Mouse (Mus musculus): ENCODE measurements around the gene Alox5ap. TPM values are rescaled to one million over a fixed set of nuclear protein-coding genes. Genes with fewer than 3 reads are reported as not detected.

Alox5ap gene
- polyA plus RNA-seq, 1 experiment from 2014 or later = 10.6 TPM

DNA sequence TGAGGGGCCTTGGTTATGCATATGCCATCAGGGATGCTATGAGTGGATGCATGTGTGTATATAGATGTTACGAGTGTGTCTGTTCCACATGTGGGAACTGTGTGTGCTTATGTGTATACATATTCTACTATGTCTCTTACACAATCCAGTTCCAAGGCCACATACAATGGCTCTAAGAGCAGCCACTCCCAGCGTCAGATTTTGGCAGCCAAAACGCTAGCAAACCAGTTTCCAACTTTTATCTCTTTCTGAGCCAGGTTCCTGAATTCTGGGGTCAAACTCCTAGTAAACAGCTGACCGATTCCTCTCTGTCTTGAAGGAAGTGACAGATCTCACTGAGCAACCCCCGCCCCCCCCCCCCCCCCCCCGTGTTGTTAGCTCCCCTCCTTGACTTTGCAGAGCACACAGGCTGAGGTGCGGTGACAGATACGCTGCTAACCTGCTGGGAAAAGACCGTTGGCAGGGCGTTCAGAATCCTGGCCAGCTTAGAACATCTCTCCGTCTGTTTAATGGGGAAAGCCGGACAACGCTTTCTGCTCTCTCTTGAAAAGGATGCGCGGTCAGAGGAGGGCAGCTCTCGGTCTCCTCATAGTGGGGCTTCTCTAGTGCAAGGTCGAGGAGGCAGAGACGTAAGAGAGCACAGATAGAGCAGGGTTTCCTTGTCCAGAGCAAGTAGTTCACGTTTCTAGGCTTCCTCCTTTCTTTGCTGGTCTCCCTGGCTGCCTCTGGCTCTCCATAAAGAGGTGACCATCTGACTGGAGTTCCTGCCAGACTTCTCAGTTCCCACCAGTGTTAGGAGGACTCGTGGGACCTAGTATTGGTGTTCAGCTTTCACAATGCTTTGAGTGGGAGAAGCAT, 17.3 kb upstream of the Alox5ap start:
- no peak for DNase-seq (ENCODE audit: low spot score)
- no peak for ATAC-seq (ENCODE audit: insufficient number of reproducible peaks, low FRiP score, low TSS enrichment, low read depth)
- Histone ChIP-seq H3K27me3 (ENCODE audit: control insufficient read depth, insufficient read depth, low read length) (no peaks in the 10 kb centered on the region), H3K4me2 (ENCODE audit: low read depth, severe bottlenecking) (no peak overlapping the region), H3K27ac (replicated peaks; ENCODE audit: low read depth, low read length) (no peak overlapping the region), H3K4me3 (ENCODE audit: low read depth, low read length) (no peak overlapping the region), H3K36me3 (ENCODE audit: control insufficient read depth, insufficient read depth, low read length) (no peaks in the 10 kb centered on the region), H3K4me1 (ENCODE audit: control insufficient read depth, insufficient read depth, low read length) (no peaks in the 10 kb centered on the region), H3K9ac (ENCODE audit: low read length) (no peak overlapping the region), H3K9me3 (ENCODE audit: control insufficient read depth, low read length) (no peaks in the 10 kb centered on the region)
- 47% methylated on average over 19 of the region's 20 CpGs for WGBS

DNA sequence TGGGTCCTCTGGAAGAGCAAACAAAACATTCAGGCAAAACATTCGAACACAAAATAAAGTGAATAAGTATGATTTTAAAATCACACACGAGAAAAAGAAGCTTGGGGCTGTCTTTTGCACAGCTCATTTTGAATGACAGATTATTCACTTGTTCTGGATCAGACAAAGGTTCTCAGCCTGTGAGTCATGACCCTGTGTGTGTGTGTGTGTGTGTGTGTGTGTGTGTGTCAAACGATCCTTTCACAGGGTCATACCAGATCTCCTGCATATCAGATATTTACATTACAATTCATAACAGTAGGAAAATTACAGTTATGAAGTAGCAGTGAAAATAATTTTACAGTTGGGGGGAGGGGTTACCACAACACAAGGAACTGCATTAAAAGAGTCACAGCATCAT, 12.3 kb upstream of the Alox5ap start:
- Histone ChIP-seq H3K4me1 (ENCODE audit: control insufficient read depth, insufficient read depth, low read length) (no peaks in the 10 kb centered on the region), H3K4me3 (ENCODE audit: low read depth, low read length) (no peak overlapping the region), H3K27me3 (ENCODE audit: control insufficient read depth, insufficient read depth, low read length) (no peaks in the 10 kb centered on the region), H3K27ac (replicated peaks; ENCODE audit: low read depth, low read length) (no peak overlapping the region), H3K4me2 (ENCODE audit: low read depth, severe bottlenecking) (no peak overlapping the region), H3K36me3 (ENCODE audit: control insufficient read depth, insufficient read depth, low read length) (no peaks in the 10 kb centered on the region), H3K9ac (ENCODE audit: low read length) (no peak overlapping the region), H3K9me3 (ENCODE audit: control insufficient read depth, low read length) (no peaks in the 10 kb centered on the region)
- DNase-seq (ENCODE audit: low spot score) (no peak), ATAC-seq (ENCODE audit: insufficient number of reproducible peaks, low FRiP score, low TSS enrichment, low read depth) (no peak)
- WGBS = 86% methylated on average over 3 of the region's 3 CpGs

DNA sequence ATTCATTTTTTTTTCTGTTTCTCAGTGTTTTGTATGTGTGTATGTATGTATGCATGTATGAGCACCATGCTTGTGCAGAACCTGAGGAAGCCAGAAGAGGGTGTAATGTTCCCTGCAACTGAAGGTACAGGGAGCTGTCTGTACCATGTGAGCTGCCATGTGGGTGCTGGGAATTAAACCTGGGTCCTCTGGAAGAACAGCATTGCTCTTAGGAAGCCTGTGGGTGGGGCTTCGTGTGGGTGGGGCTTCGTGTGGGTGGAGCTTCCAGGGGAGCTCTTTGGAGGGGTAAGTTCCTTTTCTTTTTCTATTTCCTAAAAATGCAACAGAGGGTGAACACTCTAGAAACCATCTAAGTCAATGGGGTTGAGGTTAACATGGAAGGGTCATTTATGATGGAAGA, 11.1 kb upstream of the Alox5ap start:
- no peak for DNase-seq (ENCODE audit: low spot score)
- no peaks in the 10 kb centered on the region for H3K36me3 ChIP-seq (ENCODE audit: control insufficient read depth, insufficient read depth, low read length)
- H3K4me2 ChIP-seq (ENCODE audit: low read depth, severe bottlenecking) = no peak overlapping the region
- no peak overlapping the region for H3K9ac ChIP-seq (ENCODE audit: low read length)
- H3K9me3 ChIP-seq (ENCODE audit: control insufficient read depth, low read length) = no peaks in the 10 kb centered on the region
- WGBS = 54% methylated on average over 2 of the region's 2 CpGs
- H3K4me1 ChIP-seq (ENCODE audit: control insufficient read depth, insufficient read depth, low read length) = no peaks in the 10 kb centered on the region
- no peaks in the 10 kb centered on the region for H3K27me3 ChIP-seq (ENCODE audit: control insufficient read depth, insufficient read depth, low read length)
- no peak for ATAC-seq (ENCODE audit: insufficient number of reproducible peaks, low FRiP score, low TSS enrichment, low read depth)
- H3K4me3 ChIP-seq (ENCODE audit: low read depth, low read length) = no peak overlapping the region
- H3K27ac ChIP-seq (replicated peaks; ENCODE audit: low read depth, low read length) = no peak overlapping the region

DNA sequence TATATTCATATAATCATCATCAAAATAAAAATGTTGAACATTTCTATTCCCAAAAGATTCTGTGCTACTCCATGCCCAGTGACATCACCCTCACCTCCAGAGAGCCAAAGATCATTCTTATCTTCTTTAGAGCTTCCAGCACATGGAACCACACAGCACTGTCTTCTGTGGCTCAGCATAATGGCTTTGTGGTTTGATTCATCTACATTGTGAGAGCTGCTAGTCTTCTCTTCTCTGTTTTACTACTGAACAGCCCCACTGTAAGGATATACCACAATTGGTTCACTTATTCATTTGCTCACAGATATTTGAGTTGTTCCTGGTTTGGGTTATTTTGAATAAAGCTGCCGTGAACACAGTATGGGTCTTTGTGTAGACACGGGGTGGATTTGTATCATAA, 9.0 kb upstream of the Alox5ap start:
- WGBS = 91% methylated on average over 2 of the region's 2 CpGs
- H3K27me3 ChIP-seq (ENCODE audit: control insufficient read depth, insufficient read depth, low read length) = no peaks in the 10 kb centered on the region
- ATAC-seq (ENCODE audit: insufficient number of reproducible peaks, low FRiP score, low TSS enrichment, low read depth) (no peak), DNase-seq (ENCODE audit: low spot score) (no peak)
- H3K4me3 ChIP-seq (ENCODE audit: low read depth, low read length) = no peak overlapping the region
- H3K9me3 ChIP-seq (ENCODE audit: control insufficient read depth, low read length) = no peaks in the 10 kb centered on the region
- no peak overlapping the region for H3K4me2 ChIP-seq (ENCODE audit: low read depth, severe bottlenecking)
- peaks cover 6% of the 10 kb centered on the region; the same call in 1 of the 2 replicates for H3K4me1 ChIP-seq (ENCODE audit: control insufficient read depth, insufficient read depth, low read length)
- H3K27ac ChIP-seq (replicated peaks; ENCODE audit: low read depth, low read length) = no peak overlapping the region
- no peak overlapping the region for H3K9ac ChIP-seq (ENCODE audit: low read length)
- H3K36me3 ChIP-seq (ENCODE audit: control insufficient read depth, insufficient read depth, low read length) = no peaks in the 10 kb centered on the region

DNA sequence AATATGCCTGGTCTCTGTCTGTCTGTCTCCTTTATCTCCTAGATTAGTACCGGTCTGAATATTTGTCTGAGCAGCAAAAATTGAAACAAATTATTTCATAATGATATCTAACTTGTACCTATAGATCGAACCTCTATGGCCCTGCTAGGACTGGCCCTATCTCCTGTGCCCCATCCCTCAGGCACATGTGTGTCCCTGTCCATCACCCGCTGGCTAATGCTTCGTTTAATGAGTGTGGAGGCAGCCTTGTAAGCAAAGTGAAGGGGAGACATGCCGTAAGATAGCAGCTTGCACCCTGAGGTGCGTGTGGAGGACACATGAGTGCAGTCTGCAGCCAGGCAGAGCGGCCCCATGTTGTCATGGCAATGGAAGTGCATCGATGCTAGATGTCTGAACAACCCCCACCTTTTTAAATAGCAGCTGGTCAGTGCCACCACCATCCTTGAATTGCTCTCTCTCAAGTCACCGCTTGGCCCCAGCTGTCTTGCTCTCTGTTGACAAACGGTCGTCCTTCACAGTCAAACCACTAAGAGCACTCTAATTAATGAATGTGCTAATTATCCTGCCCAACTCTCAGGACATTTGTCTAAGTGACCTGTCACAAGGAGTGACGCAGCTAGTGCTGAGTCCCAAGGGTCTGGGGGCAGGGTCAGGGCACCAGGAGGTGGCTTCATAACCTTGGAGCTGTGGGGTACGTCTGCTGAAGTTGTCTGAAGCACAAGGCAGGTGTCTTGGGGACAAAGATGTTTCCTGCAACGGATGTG, 6.9 kb upstream of the Alox5ap start:
- Histone ChIP-seq H3K4me3 (ENCODE audit: low read depth, low read length) (no peak overlapping the region), H3K9ac (ENCODE audit: low read length) (no peak overlapping the region), H3K4me2 (ENCODE audit: low read depth, severe bottlenecking) (no peak overlapping the region), H3K27ac (replicated peaks; ENCODE audit: low read depth, low read length) (no peak overlapping the region), H3K27me3 (ENCODE audit: control insufficient read depth, insufficient read depth, low read length) (no peaks in the 10 kb centered on the region), H3K9me3 (ENCODE audit: control insufficient read depth, low read length) (no peaks in the 10 kb centered on the region), H3K36me3 (ENCODE audit: control insufficient read depth, insufficient read depth, low read length) (no peaks in the 10 kb centered on the region), H3K4me1 (ENCODE audit: control insufficient read depth, insufficient read depth, low read length) (peaks cover 6% of the 10 kb centered on the region; the same call in 1 of the 2 replicates)
- DNase-seq (ENCODE audit: low spot score) = no peak
- WGBS = 42% methylated on average over 14 of the region's 14 CpGs
- ATAC-seq (ENCODE audit: insufficient number of reproducible peaks, low FRiP score, low TSS enrichment, low read depth) = no peak

DNA sequence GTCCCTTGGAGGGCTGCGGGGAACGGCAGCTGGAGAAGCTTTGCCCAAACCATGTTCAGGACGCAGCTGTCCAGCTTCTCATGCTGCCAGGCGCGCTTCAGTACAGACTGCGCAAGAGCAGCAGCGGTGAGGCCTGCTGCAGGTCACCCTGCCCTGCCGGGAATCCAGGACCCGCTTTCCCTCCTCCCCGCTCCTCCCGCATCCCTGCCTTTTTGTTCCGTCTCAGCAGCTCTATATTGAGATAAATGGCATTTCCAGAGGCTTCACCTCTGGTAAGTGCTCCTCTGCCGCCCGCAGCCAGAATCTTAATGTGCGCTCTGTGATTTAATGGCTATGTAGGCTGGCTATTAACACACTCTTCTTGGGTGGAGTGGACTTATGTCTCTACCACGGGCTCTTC, 5.5 kb upstream of the Alox5ap start:
- WGBS = 25% methylated on average over 16 of the region's 16 CpGs
- Histone ChIP-seq H3K4me2 (ENCODE audit: low read depth, severe bottlenecking) (no peak overlapping the region), H3K27me3 (ENCODE audit: control insufficient read depth, insufficient read depth, low read length) (no peaks in the 10 kb centered on the region), H3K27ac (replicated peaks; ENCODE audit: low read depth, low read length) (no peak overlapping the region; the same call in 1 of the 2 replicates), H3K9me3 (ENCODE audit: control insufficient read depth, low read length) (no peaks in the 10 kb centered on the region), H3K36me3 (ENCODE audit: control insufficient read depth, insufficient read depth, low read length) (no peaks in the 10 kb centered on the region), H3K4me3 (ENCODE audit: low read depth, low read length) (no peak overlapping the region), H3K4me1 (ENCODE audit: control insufficient read depth, insufficient read depth, low read length) (peaks cover 6% of the 10 kb centered on the region; the same call in 1 of the 2 replicates), H3K9ac (ENCODE audit: low read length) (peak overlapping the region; percentile 19; the same call in 1 of the 2 replicates)
- peak; percentile 51 for DNase-seq (ENCODE audit: low spot score)
- 0 out of 2 replicates have a peak, but pooled peaks have one; percentile 41 for ATAC-seq (ENCODE audit: insufficient number of reproducible peaks, low FRiP score, low TSS enrichment, low read depth)

DNA sequence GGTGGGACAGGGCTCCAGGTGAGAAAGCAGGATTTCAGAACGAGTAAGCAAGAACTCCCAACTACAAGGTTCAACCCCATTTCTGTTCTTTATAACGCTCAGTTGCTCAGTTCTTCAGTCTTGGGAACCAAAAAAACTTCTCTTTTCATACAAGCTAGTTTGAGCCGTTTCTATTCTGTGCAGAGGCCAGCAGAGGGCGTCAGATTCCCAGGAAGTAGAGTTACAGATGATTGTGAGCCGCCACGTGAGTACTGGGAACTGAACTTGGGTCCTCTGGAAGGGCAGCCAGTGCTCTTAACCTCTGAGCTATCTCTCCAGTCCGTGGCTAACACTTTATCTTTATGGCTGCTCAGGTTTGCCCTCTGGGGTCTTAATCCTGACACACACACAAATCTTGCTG, 3.1 kb upstream of the Alox5ap start:
- DNase-seq (ENCODE audit: low spot score) = no peak
- Histone ChIP-seq H3K4me1 (ENCODE audit: control insufficient read depth, insufficient read depth, low read length) (peaks cover 6% of the 10 kb centered on the region; the same call in 1 of the 2 replicates), H3K4me3 (ENCODE audit: low read depth, low read length) (no peak overlapping the region), H3K9me3 (ENCODE audit: control insufficient read depth, low read length) (no peaks in the 10 kb centered on the region), H3K36me3 (ENCODE audit: control insufficient read depth, insufficient read depth, low read length) (no peaks in the 10 kb centered on the region), H3K27ac (replicated peaks; ENCODE audit: low read depth, low read length) (no peak overlapping the region), H3K27me3 (ENCODE audit: control insufficient read depth, insufficient read depth, low read length) (no peaks in the 10 kb centered on the region), H3K9ac (ENCODE audit: low read length) (no peak overlapping the region), H3K4me2 (ENCODE audit: low read depth, severe bottlenecking) (no peak overlapping the region)
- no peak for ATAC-seq (ENCODE audit: insufficient number of reproducible peaks, low FRiP score, low TSS enrichment, low read depth)
- WGBS = 74% methylated on average over 7 of the region's 7 CpGs

DNA sequence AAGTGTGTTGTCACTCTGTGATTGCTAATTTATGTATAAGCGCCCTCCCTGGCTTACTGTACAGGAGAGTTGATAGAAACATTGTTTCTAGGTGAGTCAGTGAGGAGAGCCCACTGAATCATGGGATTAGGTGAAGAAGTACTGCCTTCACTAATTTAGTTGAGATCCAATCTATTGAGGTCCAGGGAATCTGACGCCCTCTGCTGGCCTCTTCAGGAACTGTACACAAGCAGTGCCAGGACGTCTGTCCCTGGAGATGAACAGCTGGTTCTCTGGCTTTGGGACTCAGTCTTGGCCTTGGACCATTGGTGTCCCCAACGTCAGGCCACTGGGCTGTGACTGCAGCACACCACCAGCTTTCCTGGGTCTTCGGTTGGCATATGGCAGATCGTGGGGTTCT, 2.7 kb upstream of the Alox5ap start:
- 63% methylated on average over 6 of the region's 6 CpGs for WGBS
- Histone ChIP-seq H3K36me3 (ENCODE audit: control insufficient read depth, insufficient read depth, low read length) (no peaks in the 10 kb centered on the region), H3K9me3 (ENCODE audit: control insufficient read depth, low read length) (no peaks in the 10 kb centered on the region), H3K4me1 (ENCODE audit: control insufficient read depth, insufficient read depth, low read length) (peaks cover 6% of the 10 kb centered on the region; the same call in 1 of the 2 replicates), H3K27me3 (ENCODE audit: control insufficient read depth, insufficient read depth, low read length) (no peaks in the 10 kb centered on the region), H3K9ac (ENCODE audit: low read length) (no peak overlapping the region), H3K4me2 (ENCODE audit: low read depth, severe bottlenecking) (no peak overlapping the region), H3K27ac (replicated peaks; ENCODE audit: low read depth, low read length) (no peak overlapping the region), H3K4me3 (ENCODE audit: low read depth, low read length) (no peak overlapping the region)
- ATAC-seq (ENCODE audit: insufficient number of reproducible peaks, low FRiP score, low TSS enrichment, low read depth) = no peak
- peak; percentile 37 for DNase-seq (ENCODE audit: low spot score)

All from limb, embryonic 11.5 days (tissue).